Mouse (Mus musculus): Measurements from ENCODE around the gene Banf2. TPM values are rescaled to one million over a fixed set of nuclear protein-coding genes. Genes with fewer than 3 reads are reported as not detected.

Gene Banf2
- polyA plus RNA-seq, 1 experiment from 2014 or later: not detected

GRCm38 (mm10) chr2:144094721-144095120 is 61.9 kb downstream of the Banf2 start:
- Histone ChIP-seq H3K27ac (replicated peaks in 1 of 2; ENCODE audit: control insufficient read depth in 1 of 2, insufficient read depth in 1 of 2, low read depth in 2 of 2, low read length in 2 of 2) (no peak overlapping the region), H3K9ac (ENCODE audit: low read length) (no peak overlapping the region), H3K4me2 (ENCODE audit: low read length) (no peak overlapping the region), H3K9me3 (ENCODE audit: control insufficient read depth, low read length) (no peaks in the 10 kb centered on the region), H3K36me3 (ENCODE audit: control insufficient read depth, insufficient read depth, low read length) (no peaks in the 10 kb centered on the region), H3K27me3 (ENCODE audit: control insufficient read depth, insufficient read depth, low read length) (no peaks in the 10 kb centered on the region), H3K4me3 (ENCODE audit: control insufficient read depth in 1 of 2, insufficient read depth in 1 of 2, low read depth in 1 of 2, low read length in 2 of 2) (no peak overlapping the region), H3K4me1 (ENCODE audit: control insufficient read depth in 2 of 2, insufficient read depth in 2 of 2, low read length in 2 of 2) (no peaks in the 10 kb centered on the region)
- ATAC-seq (ENCODE audit: insufficient number of reproducible peaks, insufficient read depth, low FRiP score, low read depth): no peak
- 80% methylated on average over 1 of the region's 1 CpGs for WGBS

- WGBS: 51% methylated on average over 13 of the region's 13 CpGs
- peak overlapping the region; percentile 47 to 63; a peak in 3 of 4 replicates for H3K27ac ChIP-seq (replicated peaks in 1 of 2; ENCODE audit: control insufficient read depth in 1 of 2, insufficient read depth in 1 of 2, low read depth in 2 of 2, low read length in 2 of 2)
- 0 out of 2 replicates have a peak, but pooled peaks have one; percentile 59 for ATAC-seq (ENCODE audit: insufficient number of reproducible peaks, insufficient read depth, low FRiP score, low read depth)
- peaks cover 12% of the 10 kb centered on the region; the same call in 1 of the 2 replicates for H3K27me3 ChIP-seq (ENCODE audit: control insufficient read depth, insufficient read depth, low read length)
- H3K4me2 ChIP-seq (ENCODE audit: low read length): 0 out of 2 replicates have a peak overlapping the region, but pooled peaks have one; percentile 4
- no peak overlapping the region for H3K9ac ChIP-seq (ENCODE audit: low read length)
- no peaks in the 10 kb centered on the region for H3K9me3 ChIP-seq (ENCODE audit: control insufficient read depth, low read length)
- peaks cover 4 to 10% of the 10 kb centered on the region in 2 experiments; a peak in 3 of 4 replicates for H3K4me1 ChIP-seq (ENCODE audit: control insufficient read depth in 2 of 2, insufficient read depth in 2 of 2, low read length in 2 of 2)
- no peak overlapping the region for H3K4me3 ChIP-seq (ENCODE audit: control insufficient read depth in 1 of 2, insufficient read depth in 1 of 2, low read depth in 1 of 2, low read length in 2 of 2)
- H3K36me3 ChIP-seq (ENCODE audit: control insufficient read depth, insufficient read depth, low read length): no peaks in the 10 kb centered on the region
Measured at GRCm38 (mm10) chr2:144101463-144101961, 68.7 kb downstream of the Banf2 start.

- no peak overlapping the region for H3K9ac ChIP-seq (ENCODE audit: low read length)
- no peak for ATAC-seq (ENCODE audit: insufficient number of reproducible peaks, insufficient read depth, low FRiP score, low read depth)
- no peak overlapping the region for H3K4me2 ChIP-seq (ENCODE audit: low read length)
- no peak overlapping the region for H3K4me3 ChIP-seq (ENCODE audit: control insufficient read depth in 1 of 2, insufficient read depth in 1 of 2, low read depth in 1 of 2, low read length in 2 of 2)
- no peaks in the 10 kb centered on the region for H3K36me3 ChIP-seq (ENCODE audit: control insufficient read depth, insufficient read depth, low read length)
- no peaks in the 10 kb centered on the region for H3K9me3 ChIP-seq (ENCODE audit: control insufficient read depth, low read length)
- peaks cover 17% of the 10 kb centered on the region; the same call in 1 of the 2 replicates for H3K27me3 ChIP-seq (ENCODE audit: control insufficient read depth, insufficient read depth, low read length)
- peak overlapping the region in 1 of 2 experiments; percentile 25; a peak in 1 of 4 replicates for H3K27ac ChIP-seq (replicated peaks in 1 of 2; ENCODE audit: control insufficient read depth in 1 of 2, insufficient read depth in 1 of 2, low read depth in 2 of 2, low read length in 2 of 2)
- WGBS: 48% methylated on average over 5 of the region's 5 CpGs
- H3K4me1 ChIP-seq (ENCODE audit: control insufficient read depth in 2 of 2, insufficient read depth in 2 of 2, low read length in 2 of 2): peaks cover 16 to 19% of the 10 kb centered on the region in 2 experiments; a peak in 3 of 4 replicates
Measured at GRCm38 (mm10) chr2:144107374-144107773, 74.5 kb downstream of the Banf2 start.

- Histone ChIP-seq H3K4me1 (ENCODE audit: control insufficient read depth in 2 of 2, insufficient read depth in 2 of 2, low read length in 2 of 2) (peaks cover 16 to 19% of the 10 kb centered on the region in 2 experiments; a peak in 3 of 4 replicates), H3K36me3 (ENCODE audit: control insufficient read depth, insufficient read depth, low read length) (no peaks in the 10 kb centered on the region), H3K4me3 (ENCODE audit: control insufficient read depth in 1 of 2, insufficient read depth in 1 of 2, low read depth in 1 of 2, low read length in 2 of 2) (no peak overlapping the region), H3K27ac (replicated peaks in 1 of 2; ENCODE audit: control insufficient read depth in 1 of 2, insufficient read depth in 1 of 2, low read depth in 2 of 2, low read length in 2 of 2) (peak overlapping the region in 1 of 2 experiments; percentile 38; a peak in 1 of 4 replicates), H3K9ac (ENCODE audit: low read length) (no peak overlapping the region), H3K4me2 (ENCODE audit: low read length) (no peak overlapping the region), H3K27me3 (ENCODE audit: control insufficient read depth, insufficient read depth, low read length) (peaks cover 17% of the 10 kb centered on the region; the same call in 1 of the 2 replicates), H3K9me3 (ENCODE audit: control insufficient read depth, low read length) (no peaks in the 10 kb centered on the region)
- ATAC-seq (ENCODE audit: insufficient number of reproducible peaks, insufficient read depth, low FRiP score, low read depth): no peak
- 30% methylated on average over 2 of the region's 2 CpGs for WGBS
Measured at GRCm38 (mm10) chr2:144107810-144108209, 75.0 kb downstream of the Banf2 start.

GRCm38 (mm10) chr2:144108376-144108775 is 75.5 kb downstream of the Banf2 start:
- WGBS: 39% methylated on average over 3 of the region's 3 CpGs
- Histone ChIP-seq H3K4me1 (ENCODE audit: control insufficient read depth in 2 of 2, insufficient read depth in 2 of 2, low read length in 2 of 2) (peaks cover 16 to 19% of the 10 kb centered on the region in 2 experiments; a peak in 3 of 4 replicates), H3K4me2 (ENCODE audit: low read length) (no peak overlapping the region), H3K9ac (ENCODE audit: low read length) (0 out of 2 replicates have a peak overlapping the region, but pooled peaks have one; percentile 16), H3K27ac (replicated peaks in 1 of 2; ENCODE audit: control insufficient read depth in 1 of 2, insufficient read depth in 1 of 2, low read depth in 2 of 2, low read length in 2 of 2) (peak overlapping the region; percentile 38 to 43; a peak in 2 of 4 replicates), H3K36me3 (ENCODE audit: control insufficient read depth, insufficient read depth, low read length) (no peaks in the 10 kb centered on the region), H3K27me3 (ENCODE audit: control insufficient read depth, insufficient read depth, low read length) (peaks cover 17% of the 10 kb centered on the region; the same call in 1 of the 2 replicates), H3K9me3 (ENCODE audit: control insufficient read depth, low read length) (no peaks in the 10 kb centered on the region), H3K4me3 (ENCODE audit: control insufficient read depth in 1 of 2, insufficient read depth in 1 of 2, low read depth in 1 of 2, low read length in 2 of 2) (no peak overlapping the region)
- no peak for ATAC-seq (ENCODE audit: insufficient number of reproducible peaks, insufficient read depth, low FRiP score, low read depth)

GRCm38 (mm10) chr2:144111966-144112365 is 79.1 kb downstream of the Banf2 start:
- H3K4me1 ChIP-seq (ENCODE audit: control insufficient read depth in 2 of 2, insufficient read depth in 2 of 2, low read length in 2 of 2): peaks cover 16 to 19% of the 10 kb centered on the region in 2 experiments; a peak in 3 of 4 replicates
- peaks cover 5% of the 10 kb centered on the region; the same call in 1 of the 2 replicates for H3K27me3 ChIP-seq (ENCODE audit: control insufficient read depth, insufficient read depth, low read length)
- no peaks in the 10 kb centered on the region for H3K36me3 ChIP-seq (ENCODE audit: control insufficient read depth, insufficient read depth, low read length)
- ATAC-seq (ENCODE audit: insufficient number of reproducible peaks, insufficient read depth, low FRiP score, low read depth): no peak
- H3K9me3 ChIP-seq (ENCODE audit: control insufficient read depth, low read length): no peaks in the 10 kb centered on the region
- H3K9ac ChIP-seq (ENCODE audit: low read length): no peak overlapping the region
- H3K4me2 ChIP-seq (ENCODE audit: low read length): no peak overlapping the region
- 45% methylated on average over 7 of the region's 7 CpGs for WGBS
- no peak overlapping the region for H3K4me3 ChIP-seq (ENCODE audit: control insufficient read depth in 1 of 2, insufficient read depth in 1 of 2, low read depth in 1 of 2, low read length in 2 of 2)
- H3K27ac ChIP-seq (replicated peaks in 1 of 2; ENCODE audit: control insufficient read depth in 1 of 2, insufficient read depth in 1 of 2, low read depth in 2 of 2, low read length in 2 of 2): no peak overlapping the region

- no peak for ATAC-seq (ENCODE audit: insufficient number of reproducible peaks, insufficient read depth, low FRiP score, low read depth)
- H3K36me3 ChIP-seq (ENCODE audit: control insufficient read depth, insufficient read depth, low read length): no peaks in the 10 kb centered on the region
- no peak overlapping the region for H3K9ac ChIP-seq (ENCODE audit: low read length)
- 88% methylated on average over 5 of the region's 5 CpGs for WGBS
- no peak overlapping the region for H3K4me3 ChIP-seq (ENCODE audit: control insufficient read depth in 1 of 2, insufficient read depth in 1 of 2, low read depth in 1 of 2, low read length in 2 of 2)
- peaks cover 5% of the 10 kb centered on the region; the same call in 1 of the 2 replicates for H3K27me3 ChIP-seq (ENCODE audit: control insufficient read depth, insufficient read depth, low read length)
- H3K4me1 ChIP-seq (ENCODE audit: control insufficient read depth in 2 of 2, insufficient read depth in 2 of 2, low read length in 2 of 2): peaks cover 12 to 19% of the 10 kb centered on the region in 2 experiments; a peak in 3 of 4 replicates
- no peak overlapping the region for H3K27ac ChIP-seq (replicated peaks in 1 of 2; ENCODE audit: control insufficient read depth in 1 of 2, insufficient read depth in 1 of 2, low read depth in 2 of 2, low read length in 2 of 2)
- H3K9me3 ChIP-seq (ENCODE audit: control insufficient read depth, low read length): no peaks in the 10 kb centered on the region
- no peak overlapping the region for H3K4me2 ChIP-seq (ENCODE audit: low read length)
Measured at GRCm38 (mm10) chr2:144112666-144113065, 79.8 kb downstream of the Banf2 start.
